Mouse (Mus musculus): ENCODE measurements around the gene Atp1a4. TPM values are rescaled to one million over a fixed set of nuclear protein-coding genes. Genes with fewer than 3 reads are reported as not detected.

Atp1a4 gene
- total RNA-seq, 4 experiments from 2014 or later, result not detected

- DNase-seq (ENCODE audit: low spot score in 2 of 2), result no peak
These were observed 60.4 kb downstream of the Atp1a4 start for GRCm38 (mm10) chr1:172197851-172198250.

GRCm38 (mm10) chr1:172197146-172197545 is 61.1 kb downstream of the Atp1a4 start:
- DNase-seq (ENCODE audit: low spot score in 2 of 2), result no peak

GRCm38 (mm10) chr1:172194435-172194834 is 63.8 kb downstream of the Atp1a4 start:
- DNase-seq (ENCODE audit: low spot score in 2 of 2), result no peak

GRCm38 (mm10) chr1:172192217-172192616 is 66.0 kb downstream of the Atp1a4 start:
- no peak for DNase-seq (ENCODE audit: low spot score in 2 of 2)

GRCm38 (mm10) chr1:172191578-172191977 is 66.6 kb downstream of the Atp1a4 start:
- no peak for DNase-seq (ENCODE audit: low spot score in 2 of 2)

- no peak for DNase-seq (ENCODE audit: low spot score in 2 of 2)
These were observed 69.3 kb downstream of the Atp1a4 start for GRCm38 (mm10) chr1:172188891-172189290.

- no peak for DNase-seq (ENCODE audit: low spot score in 2 of 2)
These were observed 71.6 kb downstream of the Atp1a4 start for GRCm38 (mm10) chr1:172186401-172187289.

- DNase-seq (ENCODE audit: low spot score in 2 of 2), result no peak
These were observed 74.3 kb downstream of the Atp1a4 start for GRCm38 (mm10) chr1:172183915-172184314.

GRCm38 (mm10) chr1:172183056-172183455 is 75.2 kb downstream of the Atp1a4 start:
- DNase-seq (ENCODE audit: low spot score in 2 of 2), result no peak

GRCm38 (mm10) chr1:172181777-172182176 is 76.4 kb downstream of the Atp1a4 start:
- no peak for DNase-seq (ENCODE audit: low spot score in 2 of 2)

GRCm38 (mm10) chr1:172180881-172181280 is 77.3 kb downstream of the Atp1a4 start:
- DNase-seq (ENCODE audit: low spot score in 2 of 2), result no peak

GRCm38 (mm10) chr1:172179102-172179501 is 79.1 kb downstream of the Atp1a4 start:
- DNase-seq (ENCODE audit: low spot score in 2 of 2), result no peak

- no peak for DNase-seq (ENCODE audit: low spot score in 2 of 2)
These were observed 80.4 kb downstream of the Atp1a4 start for GRCm38 (mm10) chr1:172177791-172178190.

Other genes with a start within 250 kb of the Atp1a4 start
- gene Vangl2, start 230.0 kb downstream of the Atp1a4 start, total RNA-seq (2022), result 10 to 100 TPM; 11.1 to 16.9 (median 14.8) TPM
- under 1 TPM; 0.58 to 0.98 (median 0.76) TPM for gene Nhlh1, start 200.8 kb downstream of the Atp1a4 start, total RNA-seq (2022)
- 100 to 1,000 TPM; 149 to 159 (median 151) TPM for gene Copa, start 175.9 kb downstream of the Atp1a4 start, total RNA-seq (2022)
- 10 to 100 TPM; 63.2 to 72.4 (median 66.6) TPM for gene Ncstn, start 175.6 kb downstream of the Atp1a4 start, total RNA-seq (2022)
- gene Pex19, start 131.7 kb downstream of the Atp1a4 start, total RNA-seq (2022), result 10 to 100 TPM; 86.3 to 97.0 (median 91.7) TPM
- 100 to 1,000 TPM; 111 to 123 (median 119) TPM for gene Dcaf8, start 110.3 kb downstream of the Atp1a4 start, total RNA-seq (2022)
- gene Pea15a, start 51.6 kb downstream of the Atp1a4 start, total RNA-seq (2022), result 100 to 1,000 TPM; 445 to 463 (median 462) TPM
- gene Casq1, start 38.5 kb downstream of the Atp1a4 start, total RNA-seq (2022), result under 1 TPM in 3 of 4 experiments, not detected in 1; 0.67 to 0.91 (median 0.78) TPM
- 100 to 1,000 TPM; 226 to 260 (median 236) TPM for gene Igsf8, start 3.2 kb upstream of the Atp1a4 start, total RNA-seq (2022)
- gene Atp1a2, start 39.6 kb upstream of the Atp1a4 start, total RNA-seq (2022), result 100 to 1,000 TPM; 613 to 678 (median 645) TPM
- gene Kcnj9, start 70.9 kb upstream of the Atp1a4 start, total RNA-seq (2022), result 10 to 100 TPM; 66.5 to 88.7 (median 77.5) TPM
- 100 to 1,000 TPM in 2 of 4 experiments, 10 to 100 TPM in 2; 92.2 to 116 (median 100.0) TPM for gene Kcnj10, start 82.8 kb upstream of the Atp1a4 start, total RNA-seq (2022)
- 1 to 10 TPM; 8.3 to 9.0 (median 8.7) TPM for gene Pigm, start 118.1 kb upstream of the Atp1a4 start, total RNA-seq (2022)
- 1 to 10 TPM in 2 of 4 experiments, not detected in 2; 7.5 to 8.6 TPM for gene Slamf9, start 216.9 kb upstream of the Atp1a4 start, total RNA-seq (2022)
- gene Igsf9, start 223.4 kb upstream of the Atp1a4 start, total RNA-seq (2022), result 1 to 10 TPM; 4.1 to 6.6 (median 5.3) TPM
- gene Tagln2, start 241.6 kb upstream of the Atp1a4 start, total RNA-seq (2022), result 10 to 100 TPM; 11.7 to 21.0 (median 16.7) TPM